Mouse (Mus musculus) hindbrain, embryonic 10.5 days (tissue): ENCODE data around the gene Tmprss3. TPM values are rescaled to one million over a fixed set of nuclear protein-coding genes. Genes with fewer than 3 reads are reported as not detected.
A peak's percentile ranks its signal among the peaks of the same experiment; 100 is the strongest.

Experiments used
- DNase-seq: peaks from one replicate; pipeline ENCODE4 v3.0.0-alpha.2; 2017; ENCODE audit warnings: low spot score
- H3K27ac ChIP-seq: fragments of 300-500 bp; sonication (generic); 2 replicates; pipeline ENCODE4 v1.5.1; 2016; ENCODE audit warnings: mild to moderate bottlenecking, moderate library complexity
- H3K27me3 ChIP-seq: fragments of 300-500 bp; sonication (generic); 2 replicates; pipeline ENCODE4 v1.6.1; 2016; ENCODE audit warnings: mild to moderate bottlenecking; ENCODE audit not compliant: poor library complexity, insufficient read depth, severe bottlenecking
- H3K36me3 ChIP-seq: fragments of 300-500 bp; sonication (generic); 2 replicates; pipeline ENCODE4 v1.6.1; 2016; ENCODE audit warnings: mild to moderate bottlenecking, moderate library complexity
- H3K4me1 ChIP-seq: fragments of 300-500 bp; sonication (generic); replicated peaks from 2 replicates; pipeline ENCODE4 v1.6.1; 2016; ENCODE audit warnings: mild to moderate bottlenecking
- H3K4me3 ChIP-seq: fragments of 300-500 bp; sonication (generic); 2 replicates; pipeline ENCODE4 v1.5.1; 2016; ENCODE audit warnings: mild to moderate bottlenecking, moderate library complexity
- H3K9me3 ChIP-seq: fragments of 300-500 bp; sonication (generic); 2 replicates; pipeline ENCODE4 v1.6.1; 2016; ENCODE audit warnings: mild to moderate bottlenecking, moderate library complexity
- WGBS: fragments of 180-500 bp; shearing (Covaris S2); methylation state at CpG from one replicate; pipeline ENCODE4 v1.1.7; 2016; 5-methylcytosine and 5-hydroxymethylcytosine counted together
- polyA plus RNA-seq: library from polyadenylated mRNA; unstranded; fragments of >200 nt; fragmentation: Nextera tagmentation; extraction: Ambion mirVana; gene quantifications from 2 replicates; pipeline ENCODE4 v1.2.1, GENCODE M21; 2016

The Tmprss3 gene
- polyA plus RNA-seq, 1 experiment from 2014 or later, result not detected

DNA sequence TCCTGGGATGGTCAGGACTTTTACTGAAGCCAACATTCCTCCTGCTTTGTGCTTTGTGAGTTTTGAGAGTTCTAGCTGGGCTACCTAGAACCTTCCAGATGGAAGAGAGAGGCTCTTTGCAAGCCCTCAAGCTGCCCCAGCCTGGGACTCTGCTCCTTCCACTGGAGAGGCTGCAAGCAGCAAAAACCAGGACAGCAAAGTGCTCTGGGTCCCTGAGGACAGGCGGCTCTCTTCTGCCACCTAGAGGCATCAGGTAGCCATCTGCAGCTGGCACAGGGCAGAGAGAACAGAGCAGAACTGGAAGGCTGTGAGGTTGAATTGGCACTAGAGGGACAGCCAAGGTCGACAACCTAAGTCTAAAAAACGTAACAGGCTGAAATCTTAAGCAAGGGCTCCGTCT, 11.4 kb downstream of the Tmprss3 start:
- Histone ChIP-seq H3K36me3 (no peaks in the 10 kb centered on the region), H3K4me1 (peaks cover 8% of the 10 kb centered on the region; the same call in 1 of the 2 replicates), H3K27ac (no peak overlapping the region), H3K9me3 (0 out of 2 replicates have a peak, but pooled peaks cover 4% of the 10 kb centered on the region), H3K4me3 (no peak overlapping the region), H3K27me3 (no peaks in the 10 kb centered on the region)
- 29% methylated on average over 4 of the region's 4 CpGs for WGBS
- DNase-seq, result peak; percentile 65

DNA sequence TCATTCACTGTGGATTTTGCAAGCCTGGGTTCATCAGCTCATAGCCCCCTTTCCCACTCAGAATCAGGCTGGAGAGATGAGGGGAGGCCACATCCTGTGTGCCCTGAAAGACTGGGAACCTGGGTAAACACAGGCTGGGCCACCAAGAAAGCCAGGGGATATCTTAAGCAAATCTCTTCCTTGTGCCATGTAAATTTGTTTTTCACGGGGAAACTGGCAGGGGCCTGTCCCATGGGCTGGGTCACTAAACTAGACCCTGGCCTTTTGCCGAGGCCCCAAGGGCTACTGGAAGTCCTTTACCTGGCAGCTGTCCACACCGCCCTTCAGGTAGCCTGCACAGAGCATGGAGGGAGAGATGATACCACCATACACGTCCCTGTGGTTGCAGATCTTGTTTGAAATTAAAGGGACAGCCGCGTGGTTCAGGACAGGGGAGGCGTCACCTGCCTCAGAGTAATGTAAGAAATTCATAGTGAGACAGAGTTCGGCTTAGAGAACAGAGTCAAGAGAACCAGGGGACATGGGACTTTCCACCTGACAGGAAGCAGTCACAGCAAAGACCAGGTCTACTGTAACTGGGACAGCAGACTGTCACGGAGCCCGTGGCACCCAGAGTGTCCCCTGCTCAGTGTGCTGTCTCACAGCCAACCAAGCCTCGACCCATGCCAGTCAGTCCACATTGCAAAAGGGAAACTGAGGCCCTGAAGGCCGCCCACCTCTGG, 14.3 kb downstream of the Tmprss3 start:
- 0 out of 2 replicates have a peak, but pooled peaks cover 4% of the 10 kb centered on the region for H3K9me3 ChIP-seq
- H3K27ac ChIP-seq, result no peak overlapping the region
- no peaks in the 10 kb centered on the region for H3K4me1 ChIP-seq
- no peak overlapping the region for H3K4me3 ChIP-seq
- 82% methylated on average over 12 of the region's 12 CpGs for WGBS
- H3K27me3 ChIP-seq, result no peaks in the 10 kb centered on the region
- H3K36me3 ChIP-seq, result no peaks in the 10 kb centered on the region
- no peak for DNase-seq

DNA sequence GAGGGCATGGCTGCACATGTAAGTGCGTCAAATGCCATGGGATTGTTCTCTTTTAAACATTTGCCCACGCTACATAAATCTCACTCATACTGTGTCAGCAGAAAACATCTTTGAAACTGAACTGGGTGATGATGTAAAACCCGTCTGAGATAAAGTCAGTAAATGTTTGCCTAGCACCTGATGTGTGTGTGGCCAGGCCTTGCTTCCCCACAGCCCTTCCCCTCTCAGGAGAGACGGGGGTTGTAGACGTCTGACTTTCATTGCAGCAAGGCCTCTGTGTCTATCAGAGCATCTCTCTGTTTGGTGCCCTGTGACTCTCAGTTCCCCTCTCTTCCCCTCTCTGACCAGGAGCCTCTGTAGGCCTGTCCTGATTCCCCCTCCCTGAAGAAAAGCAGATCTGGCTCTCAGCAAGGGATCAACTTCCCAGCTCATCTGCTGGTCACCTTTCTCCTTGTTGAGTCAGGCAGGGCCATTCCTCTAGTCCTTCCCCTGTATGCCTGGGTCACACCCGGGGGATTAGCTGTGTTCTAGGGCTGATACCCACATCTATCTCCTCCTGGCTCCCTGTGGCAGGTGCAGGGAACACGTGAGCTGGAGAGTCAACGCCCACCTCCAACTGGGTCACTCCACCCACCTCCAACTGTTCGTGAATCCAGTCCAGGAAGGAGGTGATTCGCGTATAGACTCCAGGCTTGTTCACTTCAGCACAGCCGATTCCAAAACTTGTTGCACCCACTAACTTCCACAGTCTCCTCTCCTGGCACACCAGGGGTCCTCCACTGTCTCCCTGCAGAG, 15.4 kb downstream of the Tmprss3 start:
- H3K4me1 ChIP-seq, result no peaks in the 10 kb centered on the region
- H3K9me3 ChIP-seq, result 0 out of 2 replicates have a peak, but pooled peaks cover 4% of the 10 kb centered on the region
- H3K27ac ChIP-seq, result no peak overlapping the region; the same call in 1 of the 2 replicates
- no peaks in the 10 kb centered on the region for H3K27me3 ChIP-seq
- no peak for DNase-seq
- WGBS, result 74% methylated on average over 12 of the region's 12 CpGs
- H3K4me3 ChIP-seq, result no peak overlapping the region
- no peaks in the 10 kb centered on the region for H3K36me3 ChIP-seq

GRCm38 (mm10) chr17:31181490-31181889, 17.3 kb downstream of the Tmprss3 start:
- WGBS, result 88% methylated on average over 4 of the region's 4 CpGs
- Histone ChIP-seq H3K4me1 (no peaks in the 10 kb centered on the region), H3K9me3 (0 out of 2 replicates have a peak, but pooled peaks cover under 1% of the 10 kb centered on the region), H3K27me3 (no peaks in the 10 kb centered on the region), H3K36me3 (no peaks in the 10 kb centered on the region), H3K4me3 (no peak overlapping the region), H3K27ac (no peak overlapping the region)
- DNase-seq, result no peak

- no peaks in the 10 kb centered on the region for H3K27me3 ChIP-seq
- no peak for DNase-seq
- no peaks in the 10 kb centered on the region for H3K9me3 ChIP-seq
- no peaks in the 10 kb centered on the region for H3K36me3 ChIP-seq
- no peak overlapping the region for H3K4me3 ChIP-seq
- H3K4me1 ChIP-seq, result 0 out of 2 replicates have a peak, but pooled peaks cover 4% of the 10 kb centered on the region
- no peak overlapping the region for H3K27ac ChIP-seq
- WGBS, result 94% methylated on average over 4 of the region's 4 CpGs
These were observed 22.5 kb downstream of the Tmprss3 start for GRCm38 (mm10) chr17:31176321-31176720.

DNA sequence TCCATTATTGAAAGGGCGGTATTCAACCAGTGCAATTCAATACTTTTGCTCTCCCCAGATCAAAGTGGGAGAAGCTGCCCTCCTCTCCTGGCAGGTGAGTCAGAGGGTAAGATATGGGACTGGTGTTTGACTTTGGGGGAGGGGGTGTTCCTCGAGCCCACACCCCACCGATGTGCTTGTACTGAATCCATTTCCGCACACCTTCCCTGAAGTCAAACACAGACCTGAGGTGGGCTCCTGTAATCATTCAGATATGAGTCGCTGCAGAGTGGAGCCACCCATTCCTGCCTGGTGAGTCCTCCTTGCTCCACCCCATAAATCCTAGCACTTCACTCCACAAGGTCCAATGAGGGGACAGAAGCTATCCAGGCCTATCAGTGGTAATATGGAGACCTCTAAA, 29.0 kb downstream of the Tmprss3 start:
- H3K4me3 ChIP-seq, result no peak overlapping the region
- H3K27ac ChIP-seq, result no peak overlapping the region
- H3K9me3 ChIP-seq, result no peaks in the 10 kb centered on the region
- H3K27me3 ChIP-seq, result no peaks in the 10 kb centered on the region
- DNase-seq, result no peak
- WGBS, result 88% methylated on average over 5 of the region's 5 CpGs
- 0 out of 2 replicates have a peak, but pooled peaks cover 4% of the 10 kb centered on the region for H3K4me1 ChIP-seq
- H3K36me3 ChIP-seq, result no peaks in the 10 kb centered on the region

DNA sequence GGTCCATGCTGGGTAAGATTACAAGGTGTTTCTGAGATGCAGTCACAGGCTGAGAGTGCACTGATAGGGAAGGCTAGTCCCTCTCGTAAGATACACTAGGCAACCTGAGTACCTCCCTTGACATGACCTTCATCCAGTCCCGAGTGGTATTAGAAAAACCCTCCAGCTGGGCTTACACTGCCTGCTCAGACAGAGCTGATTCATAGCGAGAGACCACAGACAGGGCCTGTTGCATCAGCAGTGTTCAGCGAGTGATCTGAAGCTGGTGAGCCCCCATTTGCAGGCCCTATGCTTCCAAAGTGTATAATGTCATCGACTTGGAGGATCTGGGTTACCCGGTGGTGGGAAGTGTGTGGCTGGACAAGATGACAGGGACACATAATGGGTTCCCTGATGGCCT, 33.6 kb downstream of the Tmprss3 start, which contains the start of gene Tff1:
TSS of gene Tff1 (minus strand) at position 151 of the 400 bp plus-strand sequence.
- no peaks in the 10 kb centered on the region for H3K9me3 ChIP-seq
- DNase-seq, result no peak
- no peak within 1 kb of the TSS for H3K4me3 ChIP-seq
- H3K4me1 ChIP-seq, result 0 out of 2 replicates have a peak, but pooled peaks cover under 1% of the 10 kb centered on the region
- no peaks in the 10 kb centered on the region for H3K36me3 ChIP-seq
- no peaks in the 10 kb centered on the region for H3K27me3 ChIP-seq
- no peak within 1 kb of the TSS for H3K27ac ChIP-seq
- WGBS, result 91% methylated on average over 6 of the region's 6 CpGs

DNA sequence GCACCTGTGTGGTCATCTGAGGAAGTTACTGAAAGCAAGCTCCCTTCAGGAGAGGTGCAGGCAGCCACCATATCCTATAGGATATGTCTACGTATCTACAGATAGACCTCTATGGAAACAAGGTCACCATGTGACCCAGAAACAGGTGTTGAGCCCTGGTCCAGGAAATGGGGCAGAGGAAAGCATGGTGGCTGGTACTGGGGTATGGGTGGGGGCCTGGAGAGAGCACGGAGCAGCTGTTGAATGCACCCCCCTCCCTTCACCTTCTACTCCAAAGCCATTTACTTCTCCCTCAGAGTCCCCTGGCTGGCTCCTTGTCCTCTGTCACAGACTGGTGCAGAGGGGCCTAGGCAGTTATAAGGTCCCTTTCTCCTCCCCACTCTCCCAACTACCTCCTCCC, 35.0 kb downstream of the Tmprss3 start:
- WGBS, result 80% methylated on average over 2 of the region's 2 CpGs
- Histone ChIP-seq H3K9me3 (no peaks in the 10 kb centered on the region), H3K27me3 (no peaks in the 10 kb centered on the region), H3K4me3 (no peak overlapping the region), H3K27ac (no peak overlapping the region), H3K4me1 (0 out of 2 replicates have a peak, but pooled peaks cover 2% of the 10 kb centered on the region), H3K36me3 (no peaks in the 10 kb centered on the region)
- no peak for DNase-seq

- H3K36me3 ChIP-seq, result no peaks in the 10 kb centered on the region
These were observed 36.2 kb downstream of the Tmprss3 start for GRCm38 (mm10) chr17:31162607-31163006.

DNA sequence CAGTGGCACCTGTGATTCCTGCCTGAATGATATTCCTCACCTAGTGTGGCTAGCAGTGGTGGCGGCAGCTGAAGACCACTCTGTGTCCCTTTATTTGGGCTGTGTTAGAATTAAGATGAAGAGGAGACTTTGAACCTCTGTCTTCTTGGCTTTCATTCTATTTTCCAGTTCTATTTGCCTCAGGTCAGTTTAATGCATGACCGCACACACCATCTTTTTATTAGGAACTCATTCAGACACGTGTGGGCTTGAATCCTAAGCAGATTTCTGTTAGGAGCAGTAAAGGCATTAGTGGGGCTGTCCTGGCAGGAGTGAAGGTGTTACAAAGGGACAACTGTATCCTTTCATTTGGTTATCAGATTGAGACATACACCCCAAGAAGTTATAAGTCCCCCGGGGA, 38.5 kb downstream of the Tmprss3 start:
- Histone ChIP-seq H3K9me3 (no peaks in the 10 kb centered on the region), H3K27ac (no peak overlapping the region), H3K4me1 (0 out of 2 replicates have a peak, but pooled peaks cover 2% of the 10 kb centered on the region), H3K4me3 (no peak overlapping the region), H3K36me3 (no peaks in the 10 kb centered on the region), H3K27me3 (no peaks in the 10 kb centered on the region)
- no peak for DNase-seq
- 71% methylated on average over 4 of the region's 4 CpGs for WGBS

More at GRCm38 (mm10) chr17:31162607-31163006, 36.2 kb downstream of the Tmprss3 start:
- 88% methylated on average over 12 of the region's 12 CpGs for WGBS
- Histone ChIP-seq H3K4me1 (0 out of 2 replicates have a peak, but pooled peaks cover 2% of the 10 kb centered on the region), H3K27ac (no peak overlapping the region), H3K9me3 (no peaks in the 10 kb centered on the region), H3K4me3 (no peak overlapping the region), H3K27me3 (no peaks in the 10 kb centered on the region)
- DNase-seq, result no peak

DNA sequence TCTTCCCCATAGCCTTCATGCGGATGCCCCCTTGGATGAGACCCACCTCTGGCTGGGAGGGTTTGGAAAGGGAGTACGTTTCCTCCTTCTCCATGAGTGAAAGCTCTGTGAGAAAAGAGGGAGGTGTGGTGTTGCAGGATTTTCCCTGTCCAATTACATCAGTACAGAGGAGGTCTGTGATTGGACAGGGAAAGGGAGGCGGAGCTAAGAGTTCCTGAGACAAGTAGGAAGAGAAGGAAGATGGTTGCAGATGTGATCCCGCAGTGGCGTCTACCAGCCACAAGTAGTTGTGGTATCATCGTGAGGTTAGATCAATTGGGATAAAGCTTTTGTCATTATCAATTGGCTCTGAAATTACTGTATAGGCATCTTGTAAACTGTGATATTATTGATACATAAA, 40.9 kb downstream of the Tmprss3 start:
- WGBS, result 77% methylated on average over 6 of the region's 6 CpGs
- Histone ChIP-seq H3K9me3 (no peaks in the 10 kb centered on the region), H3K4me3 (no peak overlapping the region), H3K27me3 (no peaks in the 10 kb centered on the region), H3K27ac (no peak overlapping the region), H3K36me3 (no peaks in the 10 kb centered on the region), H3K4me1 (0 out of 2 replicates have a peak, but pooled peaks cover 2% of the 10 kb centered on the region)
- DNase-seq, result no peak

- Histone ChIP-seq H3K4me3 (no peak overlapping the region), H3K27ac (no peak overlapping the region), H3K9me3 (0 out of 2 replicates have a peak, but pooled peaks cover 6% of the 10 kb centered on the region), H3K27me3 (no peaks in the 10 kb centered on the region), H3K36me3 (no peaks in the 10 kb centered on the region), H3K4me1 (peaks cover 7% of the 10 kb centered on the region)
- 82% methylated on average over 8 of the region's 8 CpGs for WGBS
- DNase-seq, result no peak
These were observed 45.0 kb downstream of the Tmprss3 start for GRCm38 (mm10) chr17:31153785-31154184.
